Mouse (Mus musculus): ENCODE results near the gene Ap2s1. TPM values are rescaled to one million over a fixed set of nuclear protein-coding genes. Genes with fewer than 3 reads are reported as not detected.

Gene Ap2s1
- polyA plus RNA-seq, 1 experiment from 2014 or later = 229 TPM

Other genes starting within 250 kb of the Ap2s1 start
- gene Arhgap35, start 123.4 kb upstream of the Ap2s1 start, polyA plus RNA-seq (2015; fragmentation: Nextera tagmentation; extraction: Ambion mirVana) = 10.7 and 11.4 TPM in 2 replicates
- not detected in 2 replicates for gene Ceacam15, start 62.7 kb upstream of the Ap2s1 start, polyA plus RNA-seq (2015; fragmentation: Nextera tagmentation; extraction: Ambion mirVana)
- gene Ceacam9, start 16.5 kb upstream of the Ap2s1 start, polyA plus RNA-seq (2015; fragmentation: Nextera tagmentation; extraction: Ambion mirVana) = not detected in 2 replicates
- 43.1 and 46.6 TPM in 2 replicates for gene Slc1a5, start 42.9 kb downstream of the Ap2s1 start, polyA plus RNA-seq (2015; fragmentation: Nextera tagmentation; extraction: Ambion mirVana)
- 68.5 and 80.0 TPM in 2 replicates for gene Strn4, start 77.5 kb downstream of the Ap2s1 start, polyA plus RNA-seq (2015; fragmentation: Nextera tagmentation; extraction: Ambion mirVana)
- 18.1 and 21.4 TPM in 2 replicates for gene Fkrp, start 78.3 kb downstream of the Ap2s1 start, polyA plus RNA-seq (2015; fragmentation: Nextera tagmentation; extraction: Ambion mirVana)
- gene Prkd2, start 104.5 kb downstream of the Ap2s1 start, polyA plus RNA-seq (2015; fragmentation: Nextera tagmentation; extraction: Ambion mirVana) = 11.1 and 11.8 TPM in 2 replicates
- 2.3 TPM in 2 replicates for gene Dact3, start 136.9 kb downstream of the Ap2s1 start, polyA plus RNA-seq (2015; fragmentation: Nextera tagmentation; extraction: Ambion mirVana)
- 9.7 and 12.0 TPM in 2 replicates for gene Gng8, start 153.4 kb downstream of the Ap2s1 start, polyA plus RNA-seq (2015; fragmentation: Nextera tagmentation; extraction: Ambion mirVana)
- gene Ptgir, start 168.1 kb downstream of the Ap2s1 start, polyA plus RNA-seq (2015; fragmentation: Nextera tagmentation; extraction: Ambion mirVana) = 3.0 and 3.2 TPM in 2 replicates
- gene Calm3, start 185.7 kb downstream of the Ap2s1 start, polyA plus RNA-seq (2015; fragmentation: Nextera tagmentation; extraction: Ambion mirVana) = 120 and 126 TPM in 2 replicates
- gene Pnmal2, start 206.3 kb downstream of the Ap2s1 start, polyA plus RNA-seq (2015; fragmentation: Nextera tagmentation; extraction: Ambion mirVana) = 7.8 and 10.2 TPM in 2 replicates
- 3.2 and 3.4 TPM in 2 replicates for gene Pnmal1, start 221.3 kb downstream of the Ap2s1 start, polyA plus RNA-seq (2015; fragmentation: Nextera tagmentation; extraction: Ambion mirVana)
- 0.25 and 0.35 TPM in 2 replicates for gene Gm42372, start 244.7 kb downstream of the Ap2s1 start, polyA plus RNA-seq (2015; fragmentation: Nextera tagmentation; extraction: Ambion mirVana)